Mouse (Mus musculus): Measurements from ENCODE around the gene Setd3.

DNA sequence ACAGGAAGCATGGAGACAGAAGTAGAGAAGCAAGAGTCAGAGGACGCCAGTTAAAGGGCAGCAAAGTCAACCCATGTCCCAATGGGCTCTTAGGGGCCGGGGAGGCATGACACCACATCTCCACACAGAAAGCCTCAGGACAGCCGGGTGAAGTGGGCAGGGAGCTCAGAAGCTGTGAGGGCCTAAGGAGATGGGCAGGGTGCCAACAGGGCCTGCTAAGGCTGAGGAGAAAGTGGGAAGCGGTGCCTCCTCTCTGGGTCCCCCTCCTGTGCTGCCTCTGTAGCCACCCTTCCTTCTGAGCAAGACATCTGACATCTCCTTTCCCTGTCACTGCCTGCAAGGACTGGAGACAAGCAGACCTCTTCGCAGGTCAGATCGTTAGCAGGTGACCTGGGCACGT lies 46.7 kb upstream of the Setd3 start:
- TF ChIP-seq EP300 (IDR thresholded peaks at IDR 0.05; ENCODE audit: low read depth): no peak
- TF ChIP-seq CTCF (IDR thresholded peaks at IDR 0.05; ENCODE audit: low read depth): no peak

Data from liver, postnatal 0 days (tissue).